Mouse (Mus musculus) stomach, embryonic 15.5 days (tissue): Measurements from ENCODE around the gene Smc4. TPM values are rescaled to one million over a fixed set of nuclear protein-coding genes. Genes with fewer than 3 reads are reported as not detected.
"Not testable (repeated sequence)": the region's sequence is repeated elsewhere in the genome, so short reads cannot be mapped to it uniquely, and the experiment has no call there.

Experiments used
- ATAC-seq: fragments of 200-750 bp; cut with Nextera tagmentation; 2 replicates; pipeline ENCODE4 v1.8.0; 2017; ENCODE audit warnings: low read depth, moderate number of reproducible peaks, moderate TSS enrichment; ENCODE audit not compliant: insufficient read depth, low FRiP score
- H3K27ac ChIP-seq: fragments of 300-500 bp; sonication (generic); 2 replicates; pipeline ENCODE4 v1.5.1; 2015; ENCODE audit warnings: mild to moderate bottlenecking, inconsistent platforms
- H3K27me3 ChIP-seq: fragments of 300-500 bp; sonication (generic); replicated peaks from 2 replicates; pipeline ENCODE4 v1.6.1; 2015; ENCODE audit warnings: inconsistent platforms
- H3K36me3 ChIP-seq: fragments of 300-500 bp; sonication (generic); 2 replicates; pipeline ENCODE4 v1.6.1; 2015; ENCODE audit warnings: inconsistent platforms
- H3K4me1 ChIP-seq: fragments of 300-500 bp; sonication (generic); 2 replicates; pipeline ENCODE4 v1.6.1; 2015; ENCODE audit warnings: inconsistent platforms
- H3K4me2 ChIP-seq: fragments of 300-500 bp; sonication (generic); 2 replicates; pipeline ENCODE4 v1.6.1; 2015; ENCODE audit warnings: mild to moderate bottlenecking, inconsistent platforms
- H3K4me3 ChIP-seq: fragments of 300-500 bp; sonication (generic); replicated peaks from 2 replicates; pipeline ENCODE4 v1.5.1; 2015; ENCODE audit warnings: inconsistent platforms
- H3K9ac ChIP-seq: fragments of 300-500 bp; sonication (generic); 2 replicates; pipeline ENCODE4 v1.6.1; 2015; ENCODE audit warnings: inconsistent platforms
- H3K9me3 ChIP-seq: fragments of 300-500 bp; sonication (generic); 2 replicates; pipeline ENCODE4 v1.6.1; 2016; ENCODE audit warnings: inconsistent platforms
- WGBS: fragments of 180-500 bp; shearing (Covaris S2); methylation state at CpG from one replicate; pipeline ENCODE4 v1.1.7; 2015; 5-methylcytosine and 5-hydroxymethylcytosine counted together
- polyA plus RNA-seq: library from polyadenylated mRNA; unstranded; fragments of >200 nt; fragmentation: Nextera tagmentation; extraction: Ambion mirVana; gene quantifications from 2 replicates; pipeline ENCODE4 v1.2.1, GENCODE M21; 2015

Smc4 gene
- polyA plus RNA-seq, 1 experiment from 2014 or later, result 158 TPM

DNA sequence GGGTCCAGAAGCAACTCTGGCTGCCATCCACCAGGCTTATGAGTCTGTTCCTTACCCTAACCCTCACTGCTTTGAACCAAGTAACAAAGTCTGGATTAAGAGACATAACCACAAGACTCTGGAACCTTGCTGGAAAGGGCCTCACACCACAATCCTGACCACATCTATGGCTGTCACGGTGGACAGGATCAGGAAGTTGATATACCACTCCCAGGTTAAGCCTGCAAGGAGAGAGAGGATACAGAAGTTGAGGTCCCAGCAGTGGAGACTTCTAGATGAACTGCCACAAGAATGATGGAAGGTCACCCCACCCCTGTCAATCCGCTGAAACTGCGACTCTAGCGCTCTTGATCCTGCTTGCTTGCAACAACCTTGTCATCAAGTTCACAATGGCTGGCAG is 26.8 kb upstream of the Smc4 start:
- H3K4me1 ChIP-seq, result peaks cover 3% of the 10 kb centered on the region; the same call in 1 of the 2 replicates
- no peaks in the 10 kb centered on the region for H3K36me3 ChIP-seq
- H3K9me3 ChIP-seq, result no peaks in the 10 kb centered on the region
- H3K4me3 ChIP-seq, result no peak overlapping the region
- 84% methylated on average over 4 of the region's 4 CpGs for WGBS
- H3K4me2 ChIP-seq, result no peak overlapping the region
- no peak for ATAC-seq
- no peak overlapping the region for H3K9ac ChIP-seq
- no peaks in the 10 kb centered on the region for H3K27me3 ChIP-seq
- H3K27ac ChIP-seq, result no peak overlapping the region

DNA sequence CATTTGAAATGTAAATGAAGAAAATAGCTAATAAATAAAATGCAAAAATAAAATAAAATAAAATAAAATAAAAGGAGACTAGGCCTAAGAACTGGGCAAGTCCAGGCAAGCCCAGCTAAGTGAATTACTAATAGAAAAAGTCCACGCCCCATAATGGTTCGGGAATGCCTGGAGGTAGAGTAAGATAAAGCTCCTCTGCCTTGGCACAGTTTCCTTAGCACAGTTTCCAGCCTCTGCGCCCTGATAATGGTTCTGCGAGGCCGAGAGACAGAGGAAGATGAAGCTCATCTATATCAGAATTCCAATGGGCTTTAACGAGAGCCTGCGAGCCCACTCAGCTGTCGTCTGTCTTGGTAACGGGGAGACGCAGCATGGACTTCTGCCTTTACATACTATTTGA is 25.4 kb upstream of the Smc4 start:
- Histone ChIP-seq H3K27me3 (no peaks in the 10 kb centered on the region), H3K36me3 (no peaks in the 10 kb centered on the region), H3K9me3 (no peaks in the 10 kb centered on the region), H3K27ac (no peak overlapping the region), H3K4me1 (peaks cover 3% of the 10 kb centered on the region; the same call in 1 of the 2 replicates), H3K4me2 (no peak overlapping the region), H3K4me3 (no peak overlapping the region), H3K9ac (no peak overlapping the region)
- WGBS, result 86% methylated on average over 10 of the region's 10 CpGs
- no peak for ATAC-seq

DNA sequence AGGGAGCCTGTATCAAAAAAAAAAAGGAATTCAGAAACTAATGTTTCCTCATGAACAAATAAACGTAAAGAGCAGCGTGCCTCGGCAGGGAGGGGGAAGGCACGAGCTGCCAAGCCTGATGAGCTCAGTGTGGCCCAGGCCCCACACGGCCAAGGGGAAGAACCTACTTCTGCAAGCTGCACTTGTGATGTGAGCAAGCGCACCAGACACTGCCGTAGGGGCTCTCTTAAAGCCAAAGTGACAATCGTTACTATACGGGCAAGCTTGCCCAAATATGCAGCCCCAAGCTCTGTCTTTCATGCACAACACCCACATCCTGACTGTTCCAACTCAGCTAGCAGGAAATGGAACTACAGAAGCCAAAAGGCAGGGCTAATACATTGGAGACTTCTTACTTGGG is 23.6 kb upstream of the Smc4 start:
- Histone ChIP-seq H3K4me1 (no peaks in the 10 kb centered on the region), H3K27ac (no peak overlapping the region), H3K4me3 (no peak overlapping the region), H3K9ac (no peak overlapping the region), H3K4me2 (no peak overlapping the region), H3K27me3 (no peaks in the 10 kb centered on the region), H3K36me3 (no peaks in the 10 kb centered on the region), H3K9me3 (no peaks in the 10 kb centered on the region)
- WGBS, result 58% methylated on average over 9 of the region's 9 CpGs
- no peak for ATAC-seq

DNA sequence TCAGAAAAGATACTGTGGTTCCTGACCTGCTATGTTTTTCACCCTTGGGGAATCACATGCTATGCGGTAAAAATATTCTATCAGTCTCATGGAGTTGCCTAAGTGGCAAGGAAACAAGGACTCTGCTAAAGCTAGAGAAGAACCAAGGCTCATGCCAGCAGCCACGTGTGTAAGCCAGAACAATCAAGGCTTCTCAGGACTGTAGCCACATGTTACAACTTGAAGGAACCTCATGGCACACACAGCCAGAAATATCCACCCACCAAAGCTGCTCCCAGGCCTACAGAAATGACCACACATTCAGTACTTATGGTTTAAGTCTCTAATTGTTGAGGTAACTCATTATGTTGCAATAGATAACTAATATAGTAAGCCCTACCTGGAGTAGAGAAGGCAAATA is 18.0 kb upstream of the Smc4 start:
- Histone ChIP-seq H3K4me2 (no peak overlapping the region), H3K27me3 (no peaks in the 10 kb centered on the region), H3K4me3 (no peak overlapping the region), H3K9me3 (no peaks in the 10 kb centered on the region), H3K9ac (no peak overlapping the region), H3K36me3 (no peaks in the 10 kb centered on the region), H3K4me1 (no peaks in the 10 kb centered on the region), H3K27ac (no peak overlapping the region)
- 89% methylated on average over 2 of the region's 2 CpGs for WGBS
- ATAC-seq, result no peak

DNA sequence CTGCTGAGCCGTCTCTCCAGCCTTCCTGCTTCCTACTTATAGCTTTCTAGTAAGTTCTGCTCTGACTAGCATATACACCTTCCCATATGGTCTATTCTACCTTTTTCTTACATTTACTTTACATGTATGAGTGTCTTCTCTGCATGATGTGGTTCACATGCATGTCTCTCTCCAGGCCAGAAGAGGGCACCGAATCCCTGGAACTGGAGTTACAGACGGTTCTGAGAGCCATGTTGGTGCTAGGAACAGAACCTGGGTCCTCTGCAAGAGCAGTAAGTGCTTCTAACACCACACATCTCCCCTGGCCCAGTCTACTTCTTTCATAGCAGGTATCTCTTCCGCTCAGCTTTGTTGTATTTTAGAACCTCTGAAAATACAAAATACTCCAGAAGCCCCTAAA is 1.8 kb upstream of the Smc4 start:
- Histone ChIP-seq H3K4me1 (peaks cover 4% of the 10 kb centered on the region; the same call in 1 of the 2 replicates), H3K27ac (no peak overlapping the region), H3K4me3 (no peak overlapping the region), H3K9me3 (no peaks in the 10 kb centered on the region), H3K36me3 (no peaks in the 10 kb centered on the region), H3K4me2 (no peak overlapping the region), H3K9ac (no peak overlapping the region), H3K27me3 (no peaks in the 10 kb centered on the region)
- ATAC-seq, result no peak
- 88% methylated on average over 4 of the region's 4 CpGs for WGBS

DNA sequence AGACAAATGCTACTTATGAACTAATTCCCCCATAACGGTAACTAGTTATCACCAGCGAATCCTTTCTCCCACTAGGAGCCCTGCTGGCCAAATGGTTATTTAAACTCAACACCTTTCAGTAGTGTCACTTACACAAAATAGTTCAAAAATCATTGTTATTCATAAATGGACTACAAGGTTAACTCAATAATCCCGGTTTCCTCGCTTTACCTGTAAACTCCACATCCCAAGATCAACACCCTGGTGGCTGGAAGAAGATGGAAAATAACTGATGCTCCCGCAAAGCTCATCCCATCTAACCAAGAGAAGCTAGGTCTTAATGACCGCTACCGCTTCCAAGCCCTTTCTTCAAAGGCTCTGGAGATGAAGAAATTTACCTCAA is 492 bp upstream of the Smc4 start:
- Histone ChIP-seq H3K4me3 (peak overlapping the region; percentile 97), H3K27ac (no peak overlapping the region), H3K4me2 (peak overlapping the region; percentile 57), H3K4me1 (peaks cover 4% of the 10 kb centered on the region; the same call in 1 of the 2 replicates), H3K27me3 (no peaks in the 10 kb centered on the region), H3K9ac (peak overlapping the region; percentile 27; the same call in 1 of the 2 replicates), H3K36me3 (no peaks in the 10 kb centered on the region), H3K9me3 (no peaks in the 10 kb centered on the region)
- 1% methylated on average over 7 of the region's 7 CpGs for WGBS
- ATAC-seq, result peak; percentile 0; the same call in 1 of the 2 replicates

DNA sequence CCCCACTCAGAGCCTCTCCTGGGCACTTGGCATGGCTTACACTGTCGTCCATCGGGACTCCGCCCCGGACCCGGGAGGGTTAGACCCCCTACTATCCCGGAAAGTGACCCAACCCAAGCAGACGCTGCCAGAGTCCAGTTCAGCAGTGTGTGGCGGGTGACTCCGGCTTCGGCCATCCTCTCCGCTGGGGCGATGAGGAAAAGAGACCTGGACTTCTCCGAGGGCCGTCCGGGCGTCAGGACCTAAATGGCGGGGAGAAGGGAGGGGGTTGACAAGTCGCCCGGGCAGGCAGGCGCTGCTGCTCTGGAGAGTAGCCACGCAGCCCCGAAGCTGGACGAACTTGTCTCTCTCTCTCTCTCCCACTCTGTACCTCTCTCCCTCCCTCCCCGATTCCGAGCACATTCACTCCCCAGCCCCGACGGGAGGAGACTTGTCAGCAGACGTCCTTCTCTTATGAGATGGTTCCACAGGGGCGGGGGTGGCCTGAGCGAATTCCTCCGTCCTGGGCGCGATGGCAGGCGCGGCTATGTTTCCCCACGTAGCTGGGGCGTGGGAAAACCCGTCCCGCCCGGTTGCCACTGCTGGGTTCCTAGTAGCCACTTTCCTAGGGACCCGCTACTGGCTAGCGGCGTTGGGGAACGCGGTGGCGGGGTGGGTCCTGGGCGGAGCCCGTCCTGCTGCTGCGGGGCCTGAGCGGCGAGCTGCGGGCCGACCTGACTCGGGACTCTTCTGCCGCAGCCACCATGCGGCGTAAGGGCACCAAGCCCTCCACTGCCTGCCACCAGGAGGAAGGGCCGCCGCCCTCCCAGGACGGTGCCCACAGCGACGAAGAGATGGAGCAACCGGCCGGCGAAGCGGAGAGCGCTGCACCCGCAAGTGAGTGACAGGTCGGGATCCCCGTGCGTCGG is 1.1 kb downstream of the Smc4 start:
- Histone ChIP-seq H3K4me2 (peak overlapping the region; percentile 73), H3K27me3 (no peaks in the 10 kb centered on the region), H3K9ac (peak overlapping the region; percentile 86), H3K9me3 (no peaks in the 10 kb centered on the region), H3K27ac (peak overlapping the region; percentile 94), H3K36me3 (no peaks in the 10 kb centered on the region), H3K4me1 (peaks cover 4% of the 10 kb centered on the region; the same call in 1 of the 2 replicates), H3K4me3 (peak overlapping the region; percentile 97)
- under 1% methylated on average over 72 of the region's 72 CpGs for WGBS
- peak; percentile 50 for ATAC-seq

DNA sequence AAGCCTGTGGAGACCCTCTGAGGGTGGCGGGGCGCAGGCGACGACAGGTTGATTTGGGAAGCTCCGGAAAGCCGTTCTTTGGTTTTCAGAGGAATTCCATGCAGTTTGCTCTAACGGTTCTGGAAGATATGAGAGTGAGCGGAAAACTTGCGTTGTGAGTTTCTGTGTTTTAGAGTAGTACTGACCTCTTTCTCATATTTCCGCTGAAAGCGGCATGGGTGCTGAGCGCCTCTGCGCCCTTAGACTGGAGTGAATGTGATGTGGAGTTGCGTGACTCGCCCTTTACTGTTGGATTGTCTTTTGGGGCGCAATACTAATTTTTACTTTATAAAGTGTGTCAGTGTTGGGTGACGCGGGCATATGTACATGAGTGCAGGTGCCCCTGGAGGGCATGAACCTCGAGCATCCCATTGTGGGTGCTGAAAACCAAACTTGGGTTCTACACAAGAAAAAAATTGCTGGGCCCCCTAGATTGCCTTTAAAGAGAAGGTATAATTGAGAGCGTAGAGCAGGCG is 1.8 kb downstream of the Smc4 start:
- peak overlapping the region; percentile 94 for H3K27ac ChIP-seq
- H3K9ac ChIP-seq, result peak overlapping the region; percentile 86
- no peaks in the 10 kb centered on the region for H3K36me3 ChIP-seq
- H3K27me3 ChIP-seq, result no peaks in the 10 kb centered on the region
- H3K4me3 ChIP-seq, result peak overlapping the region; percentile 97
- H3K4me2 ChIP-seq, result peak overlapping the region; percentile 73
- H3K4me1 ChIP-seq, result peaks cover 4% of the 10 kb centered on the region; the same call in 1 of the 2 replicates
- ATAC-seq, result no peak
- H3K9me3 ChIP-seq, result no peaks in the 10 kb centered on the region
- WGBS, result 5% methylated on average over 21 of the region's 21 CpGs

DNA sequence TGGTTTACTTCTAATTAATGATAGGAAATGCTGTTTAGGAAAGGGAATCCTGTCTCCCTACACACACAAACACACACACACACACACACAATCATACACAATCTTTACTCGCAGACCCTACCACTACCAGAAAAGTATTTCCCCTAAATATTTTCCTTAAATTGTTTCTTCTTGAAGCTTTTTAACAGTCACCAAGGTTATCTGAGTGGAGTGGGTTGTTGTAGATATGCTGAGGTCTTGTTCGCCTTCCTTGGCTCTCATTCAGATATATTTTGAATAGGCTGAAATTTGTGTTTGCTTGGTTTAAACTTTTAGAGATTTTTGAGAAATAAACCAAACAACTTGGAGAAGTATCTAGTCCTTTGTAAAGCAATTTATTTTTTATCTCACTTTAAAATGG is 4.3 kb downstream of the Smc4 start:
- no peak overlapping the region for H3K4me2 ChIP-seq
- no peaks in the 10 kb centered on the region for H3K9me3 ChIP-seq
- H3K9ac ChIP-seq, result no peak overlapping the region
- H3K36me3 ChIP-seq, result no peaks in the 10 kb centered on the region
- peaks cover 4% of the 10 kb centered on the region; the same call in 1 of the 2 replicates for H3K4me1 ChIP-seq
- H3K4me3 ChIP-seq, result no peak overlapping the region
- no peak for ATAC-seq
- no peak overlapping the region for H3K27ac ChIP-seq
- no peaks in the 10 kb centered on the region for H3K27me3 ChIP-seq
- WGBS, result 77% methylated on average over 2 of the region's 2 CpGs

DNA sequence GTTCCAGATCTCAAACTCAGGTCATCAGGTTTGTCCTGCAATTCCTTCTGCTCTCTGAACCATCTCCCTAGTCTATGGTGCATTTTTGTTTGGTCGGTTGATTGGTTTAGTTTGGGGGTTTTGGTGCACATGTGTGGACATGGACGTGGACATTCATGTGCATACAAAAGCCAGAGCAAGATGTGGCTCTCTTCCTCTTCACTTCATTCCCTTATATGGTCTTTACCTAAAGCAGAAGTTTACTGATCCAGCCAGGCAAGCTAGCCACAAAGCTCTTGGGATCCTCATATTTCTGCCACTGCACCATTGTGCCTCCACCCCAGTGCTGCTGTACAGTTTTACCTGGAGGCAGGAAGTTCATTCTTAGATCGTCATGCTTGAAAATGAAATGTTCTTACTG is 12.6 kb downstream of the Smc4 start:
- H3K4me1 ChIP-seq, result no peaks in the 10 kb centered on the region
- H3K27me3 ChIP-seq, result no peaks in the 10 kb centered on the region
- no peaks in the 10 kb centered on the region for H3K9me3 ChIP-seq
- H3K9ac ChIP-seq, result no peak overlapping the region
- ATAC-seq, result no peak
- H3K36me3 ChIP-seq, result peaks cover 17% of the 10 kb centered on the region
- H3K4me3 ChIP-seq, result no peak overlapping the region
- H3K4me2 ChIP-seq, result no peak overlapping the region
- WGBS, result 87% methylated on average over 3 of the region's 3 CpGs
- no peak overlapping the region for H3K27ac ChIP-seq

DNA sequence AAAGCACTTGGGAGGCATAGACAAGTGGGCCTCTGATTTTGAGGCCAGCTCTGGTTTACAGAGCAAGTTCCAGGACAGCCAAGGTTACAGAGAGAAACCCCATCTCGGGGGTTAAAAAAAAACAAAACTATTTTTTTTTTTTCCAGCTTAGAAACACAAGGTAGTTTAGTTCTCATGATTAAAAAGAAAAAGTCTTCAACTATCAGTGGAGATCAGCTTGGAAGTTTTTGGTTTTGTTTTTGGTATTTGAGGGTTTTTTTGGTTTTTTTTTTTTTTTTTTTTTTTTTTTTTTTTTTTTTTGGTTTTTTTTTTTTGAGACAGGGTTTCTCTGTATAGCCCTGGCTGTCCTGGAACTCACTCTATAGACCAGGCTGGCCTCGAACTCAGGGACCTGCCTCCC is 14.1 kb downstream of the Smc4 start:
- peaks cover 17% of the 10 kb centered on the region for H3K36me3 ChIP-seq
- ATAC-seq, H3K4me2 ChIP-seq, H3K27me3 ChIP-seq, H3K9ac ChIP-seq, H3K4me3 ChIP-seq, H3K9me3 ChIP-seq, H3K4me1 ChIP-seq, H3K27ac ChIP-seq: not testable (repeated sequence)
- 97% methylated on average over 2 of the region's 2 CpGs for WGBS

DNA sequence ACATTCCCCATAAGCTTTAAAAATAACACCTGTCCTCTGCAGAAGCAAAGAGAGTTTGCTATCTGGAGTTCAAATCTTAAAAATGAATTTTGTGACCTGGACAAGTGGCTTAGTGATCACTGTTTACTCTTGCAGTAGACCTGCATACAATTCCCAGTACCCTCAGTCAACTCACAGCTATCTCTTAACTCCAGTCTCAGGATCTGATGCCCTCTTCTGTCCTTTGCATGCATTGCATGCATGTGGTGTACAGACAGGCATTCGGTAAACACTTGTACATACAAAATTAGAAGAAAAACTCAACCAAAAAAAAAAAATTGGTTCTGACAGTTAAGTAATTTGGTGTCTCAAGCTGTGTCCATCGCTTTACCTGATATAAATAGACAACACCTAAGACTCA is 15.7 kb downstream of the Smc4 start:
- H3K4me3 ChIP-seq, result no peak overlapping the region
- H3K27ac ChIP-seq, result no peak overlapping the region
- H3K4me2 ChIP-seq, result no peak overlapping the region
- H3K4me1 ChIP-seq, result no peaks in the 10 kb centered on the region
- peaks cover 22% of the 10 kb centered on the region for H3K36me3 ChIP-seq
- no peaks in the 10 kb centered on the region for H3K9me3 ChIP-seq
- no peaks in the 10 kb centered on the region for H3K27me3 ChIP-seq
- no peak overlapping the region for H3K9ac ChIP-seq
- WGBS, result 95% methylated on average over 2 of the region's 2 CpGs
- no peak for ATAC-seq
